Mouse (Mus musculus) neural tube, embryonic 13.5 days (tissue): ENCODE measurements around the gene Klhl42. TPM values are rescaled to one million over a fixed set of nuclear protein-coding genes. Genes with fewer than 3 reads are reported as not detected.

Source experiments
- ATAC-seq: fragments of 200-750 bp; cut with Nextera tagmentation; 2 replicates; pipeline ENCODE4 v1.8.0; 2017; ENCODE audit warnings: low read depth, mild to moderate bottlenecking, moderate TSS enrichment, moderate library complexity
- H3K27ac ChIP-seq: fragments of 300-500 bp; sonication (generic); replicated peaks from 2 replicates; pipeline ENCODE4 v1.5.1; 2015; ENCODE audit warnings: moderate library complexity, mild to moderate bottlenecking, inconsistent platforms
- H3K27me3 ChIP-seq: fragments of 300-500 bp; sonication (generic); 2 replicates; pipeline ENCODE4 v1.6.1; 2015; ENCODE audit warnings: mild to moderate bottlenecking, inconsistent platforms
- H3K36me3 ChIP-seq: fragments of 300-500 bp; sonication (generic); 2 replicates; pipeline ENCODE4 v1.6.1; 2015; ENCODE audit warnings: mild to moderate bottlenecking, inconsistent platforms
- H3K4me1 ChIP-seq: fragments of 300-500 bp; sonication (generic); replicated peaks from 2 replicates; pipeline ENCODE4 v1.6.1; 2015; ENCODE audit warnings: inconsistent platforms
- H3K4me2 ChIP-seq: fragments of 300-500 bp; sonication (generic); 2 replicates; pipeline ENCODE4 v1.6.1; 2015; ENCODE audit warnings: inconsistent platforms, mild to moderate bottlenecking, moderate library complexity
- H3K4me3 ChIP-seq: fragments of 300-500 bp; sonication (generic); 2 replicates; pipeline ENCODE4 v1.5.1; 2015; ENCODE audit warnings: mild to moderate bottlenecking, inconsistent platforms
- H3K9ac ChIP-seq: fragments of 300-500 bp; sonication (generic); 2 replicates; pipeline ENCODE4 v1.6.1; 2015; ENCODE audit warnings: moderate library complexity, mild to moderate bottlenecking, inconsistent platforms
- H3K9me3 ChIP-seq: fragments of 300-500 bp; sonication (generic); 2 replicates; pipeline ENCODE4 v1.6.1; 2016; ENCODE audit warnings: inconsistent platforms
- WGBS: fragments of 180-500 bp; shearing (Covaris S2); methylation state at CpG from one replicate; pipeline ENCODE4 v1.1.7; 2015; 5-methylcytosine and 5-hydroxymethylcytosine counted together
- polyA plus RNA-seq: library from polyadenylated mRNA; unstranded; fragments of >200 nt; fragmentation: Nextera tagmentation; extraction: Ambion mirVana; gene quantifications from 2 replicates; pipeline ENCODE4 v1.2.1, GENCODE M21; 2015

The Klhl42 gene
- polyA plus RNA-seq: 5.6 and 7.6 TPM in 2 replicates

DNA sequence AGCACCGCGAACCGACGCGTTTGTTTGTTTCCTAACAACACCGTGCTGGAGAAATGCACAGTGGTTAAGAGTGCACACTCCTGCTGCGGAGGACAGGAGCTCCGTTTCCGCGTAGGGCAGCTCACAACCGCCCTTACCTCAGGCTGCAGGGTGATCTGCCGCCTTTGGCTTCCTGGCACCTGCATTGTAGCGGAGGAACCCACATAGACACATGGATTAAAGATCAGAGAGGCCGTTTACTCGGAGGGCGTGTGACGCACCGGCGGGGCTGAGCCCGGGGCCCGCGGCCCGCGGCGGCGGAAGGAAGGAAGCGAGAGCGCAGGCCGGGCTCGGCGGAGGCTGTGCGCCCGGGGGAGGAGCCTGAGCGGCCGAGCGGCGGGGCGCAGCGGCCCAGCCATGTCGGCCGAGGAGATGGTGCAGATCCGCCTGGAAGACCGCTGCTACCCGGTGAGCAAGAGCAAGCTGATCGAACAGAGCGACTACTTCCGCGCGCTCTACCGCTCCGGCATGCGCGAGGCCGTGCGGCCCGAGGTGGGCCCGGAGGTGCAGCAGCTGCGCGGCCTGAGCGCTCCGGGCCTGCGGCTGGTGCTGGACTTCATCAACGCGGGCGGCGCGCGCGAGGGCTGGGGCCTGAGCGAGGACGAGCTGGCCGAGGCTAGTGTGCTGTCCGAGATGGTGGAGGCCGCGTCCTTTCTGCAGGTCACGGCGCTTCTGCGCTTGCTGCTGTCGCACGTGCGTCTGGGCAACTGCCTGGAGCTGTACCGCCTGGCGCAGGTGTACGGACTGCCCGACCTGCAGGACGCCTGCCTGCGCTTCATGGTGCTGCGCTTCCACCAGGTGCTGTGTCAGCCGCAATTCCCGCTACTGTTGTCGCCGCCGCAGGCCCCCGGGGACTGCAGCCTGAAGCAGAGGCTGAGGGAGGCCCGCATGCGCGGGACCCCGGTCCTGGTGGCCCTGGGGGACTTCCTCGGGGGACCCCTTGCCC lies at the start of gene Klhl42:
Gene Klhl42, plus strand, starts transcription at position 244 of the 985 bp plus-strand sequence.
- Histone ChIP-seq H3K27ac (peak within 1 kb of the TSS; percentile 92), H3K9me3 (no peaks in the 10 kb centered on the region), H3K4me3 (peak within 1 kb of the TSS; percentile 87), H3K27me3 (peaks cover 9% of the 10 kb centered on the region), H3K4me1 (peaks cover 54% of the 10 kb centered on the region), H3K4me2 (peak within 1 kb of the TSS; percentile 97), H3K36me3 (0 out of 2 replicates have a peak, but pooled peaks cover 9% of the 10 kb centered on the region), H3K9ac (peak within 1 kb of the TSS; percentile 93)
- under 1% methylated on average over 98 of the region's 99 CpGs for WGBS
- peak; percentile 91 for ATAC-seq

DNA sequence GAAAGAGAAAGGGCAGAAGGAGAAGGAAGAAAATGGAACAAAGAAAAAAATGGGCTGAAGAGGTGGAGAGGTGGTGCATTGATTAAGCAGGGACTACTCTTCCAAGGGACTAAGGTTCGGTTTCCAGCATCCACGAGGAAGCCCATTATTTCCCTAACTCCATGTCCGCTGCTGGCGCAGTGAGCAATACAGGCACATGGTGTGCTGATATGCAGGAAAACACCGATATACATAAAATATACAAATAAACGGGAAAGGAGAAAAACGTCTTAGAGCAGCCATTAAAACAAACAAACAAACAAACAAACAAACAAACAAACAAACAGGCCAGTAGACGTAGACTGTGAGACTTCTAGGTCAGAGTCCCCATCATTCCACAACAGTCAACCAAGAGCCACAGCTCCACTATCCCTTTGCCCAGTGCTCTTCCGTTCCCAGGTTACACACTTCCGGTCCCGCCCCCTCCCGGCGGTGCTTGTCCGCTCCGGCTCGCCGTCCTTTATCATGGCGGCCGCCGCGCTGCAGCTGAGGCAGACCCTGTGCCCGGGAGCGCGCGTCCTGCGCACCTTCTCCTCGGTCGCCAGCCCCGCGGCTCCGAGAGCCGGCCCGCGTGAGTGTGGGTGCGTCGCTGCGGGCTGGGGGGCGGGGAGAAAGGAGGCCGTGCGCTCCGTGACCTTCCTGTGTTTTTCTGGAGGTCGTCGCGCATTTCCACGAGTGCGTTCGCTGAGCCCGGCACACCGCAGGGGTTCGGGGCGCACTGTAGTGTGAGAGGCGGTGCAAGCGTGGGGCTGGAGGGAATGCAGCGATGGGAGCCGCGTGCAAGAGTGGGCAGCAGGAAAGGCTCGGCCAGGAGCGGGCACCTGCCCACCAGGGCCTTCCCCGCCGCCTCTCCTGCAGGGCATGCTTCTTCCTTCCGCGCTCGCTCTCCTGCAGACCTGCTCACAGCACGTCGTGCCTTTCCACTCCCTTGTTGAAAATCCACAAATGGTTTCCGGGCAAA lies 48.6 kb upstream of the Klhl42 start, which contains the start of gene Mrps35:
Gene Mrps35, plus strand, starts transcription at position 474 of the 1,000 bp plus-strand sequence.
- H3K4me2 ChIP-seq: peak within 1 kb of the TSS; percentile 77
- peak within 1 kb of the TSS; percentile 93 for H3K4me3 ChIP-seq
- H3K27ac ChIP-seq: peak within 1 kb of the TSS; percentile 92
- WGBS: 3% methylated on average over 66 of the region's 66 CpGs
- H3K36me3 ChIP-seq: peaks cover 16% of the 10 kb centered on the region
- peaks cover 10% of the 10 kb centered on the region for H3K27me3 ChIP-seq
- H3K9ac ChIP-seq: peak within 1 kb of the TSS; percentile 92
- H3K9me3 ChIP-seq: no peaks in the 10 kb centered on the region
- H3K4me1 ChIP-seq: peaks cover 28% of the 10 kb centered on the region
- peak; percentile 99 for ATAC-seq

GRCm38 (mm10) chr6:147043633-147044032 lies 47.5 kb upstream of the Klhl42 start:
- WGBS: 62% methylated on average over 7 of the region's 7 CpGs
- Histone ChIP-seq H3K4me3 (peak overlapping the region; percentile 93), H3K27ac (no peak overlapping the region), H3K4me2 (peak overlapping the region; percentile 77), H3K9ac (peak overlapping the region; percentile 92), H3K4me1 (peaks cover 28% of the 10 kb centered on the region), H3K36me3 (peaks cover 27% of the 10 kb centered on the region), H3K9me3 (no peaks in the 10 kb centered on the region), H3K27me3 (peaks cover 10% of the 10 kb centered on the region)
- ATAC-seq: no peak

- Histone ChIP-seq H3K4me2 (no peak overlapping the region), H3K9me3 (no peaks in the 10 kb centered on the region), H3K27ac (no peak overlapping the region), H3K9ac (no peak overlapping the region), H3K27me3 (no peaks in the 10 kb centered on the region), H3K4me1 (peaks cover 8% of the 10 kb centered on the region), H3K36me3 (peaks cover 75% of the 10 kb centered on the region), H3K4me3 (no peak overlapping the region)
- ATAC-seq: no peak
- whole genome bisulfite sequencing: 96% methylated on average over 13 of the region's 13 CpGs
Measured at GRCm38 (mm10) chr6:147049239-147049805, 41.9 kb upstream of the Klhl42 start.

GRCm38 (mm10) chr6:147051666-147052065 lies 39.5 kb upstream of the Klhl42 start:
- ATAC-seq: no peak
- Histone ChIP-seq H3K4me2 (no peak overlapping the region), H3K4me3 (no peak overlapping the region), H3K9ac (no peak overlapping the region), H3K27me3 (no peaks in the 10 kb centered on the region), H3K9me3 (no peaks in the 10 kb centered on the region), H3K27ac (no peak overlapping the region), H3K36me3 (peaks cover 91% of the 10 kb centered on the region), H3K4me1 (no peaks in the 10 kb centered on the region)
- WGBS: 93% methylated on average over 8 of the region's 8 CpGs

GRCm38 (mm10) chr6:147052440-147052839 lies 38.7 kb upstream of the Klhl42 start:
- H3K36me3 ChIP-seq: peaks cover 91% of the 10 kb centered on the region
- H3K27ac ChIP-seq: no peak overlapping the region
- 94% methylated on average over 9 of the region's 9 CpGs for WGBS
- no peaks in the 10 kb centered on the region for H3K9me3 ChIP-seq
- no peaks in the 10 kb centered on the region for H3K4me1 ChIP-seq
- H3K27me3 ChIP-seq: no peaks in the 10 kb centered on the region
- no peak overlapping the region for H3K4me2 ChIP-seq
- ATAC-seq: no peak
- H3K9ac ChIP-seq: no peak overlapping the region
- no peak overlapping the region for H3K4me3 ChIP-seq

DNA sequence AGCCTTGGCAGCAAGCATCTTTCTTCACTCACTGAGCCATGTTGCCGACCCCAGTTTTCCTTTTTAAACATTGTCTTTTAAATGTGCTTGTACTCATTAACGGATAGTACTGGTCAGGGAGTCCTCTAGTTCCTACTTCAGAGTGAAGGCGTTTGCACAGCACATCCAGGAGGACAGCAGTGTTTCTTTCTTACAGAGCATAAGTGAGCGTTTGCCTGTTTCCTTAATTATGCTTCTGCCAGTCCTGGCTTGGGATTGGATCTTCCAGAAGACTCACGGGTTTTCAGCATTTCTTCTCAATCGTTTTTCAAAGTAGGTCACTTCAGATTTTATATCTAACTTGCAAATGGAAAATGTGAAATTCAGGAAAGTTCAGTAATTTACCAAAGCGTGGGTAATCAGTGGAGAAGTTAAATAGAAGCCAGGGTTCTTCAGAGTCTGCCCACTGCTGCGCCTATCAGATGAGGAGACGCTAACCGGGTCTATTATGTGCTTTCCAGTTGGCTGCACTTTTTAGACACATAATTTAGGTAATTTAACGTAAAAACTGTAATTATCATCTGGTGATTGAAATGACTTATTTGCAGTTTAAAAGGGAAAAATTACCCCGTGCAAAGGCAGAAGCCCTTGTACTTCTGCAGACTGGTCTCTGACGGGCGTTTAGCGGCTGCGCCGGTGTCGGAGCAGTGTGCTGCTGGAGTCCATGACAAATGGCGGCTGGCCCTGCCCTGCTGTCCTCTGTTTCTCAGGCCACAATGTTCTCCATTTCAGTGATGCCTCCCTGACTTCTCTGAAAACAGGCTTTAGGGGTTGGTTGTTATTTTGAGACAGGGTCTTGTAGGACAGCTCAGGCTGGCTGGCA lies 37.2 kb upstream of the Klhl42 start:
- H3K4me1 ChIP-seq: no peaks in the 10 kb centered on the region
- no peaks in the 10 kb centered on the region for H3K9me3 ChIP-seq
- no peaks in the 10 kb centered on the region for H3K27me3 ChIP-seq
- peaks cover 86% of the 10 kb centered on the region for H3K36me3 ChIP-seq
- H3K9ac ChIP-seq: no peak overlapping the region
- no peak overlapping the region for H3K4me3 ChIP-seq
- 86% methylated on average over 19 of the region's 19 CpGs for WGBS
- no peak for ATAC-seq
- H3K4me2 ChIP-seq: no peak overlapping the region
- no peak overlapping the region for H3K27ac ChIP-seq

DNA sequence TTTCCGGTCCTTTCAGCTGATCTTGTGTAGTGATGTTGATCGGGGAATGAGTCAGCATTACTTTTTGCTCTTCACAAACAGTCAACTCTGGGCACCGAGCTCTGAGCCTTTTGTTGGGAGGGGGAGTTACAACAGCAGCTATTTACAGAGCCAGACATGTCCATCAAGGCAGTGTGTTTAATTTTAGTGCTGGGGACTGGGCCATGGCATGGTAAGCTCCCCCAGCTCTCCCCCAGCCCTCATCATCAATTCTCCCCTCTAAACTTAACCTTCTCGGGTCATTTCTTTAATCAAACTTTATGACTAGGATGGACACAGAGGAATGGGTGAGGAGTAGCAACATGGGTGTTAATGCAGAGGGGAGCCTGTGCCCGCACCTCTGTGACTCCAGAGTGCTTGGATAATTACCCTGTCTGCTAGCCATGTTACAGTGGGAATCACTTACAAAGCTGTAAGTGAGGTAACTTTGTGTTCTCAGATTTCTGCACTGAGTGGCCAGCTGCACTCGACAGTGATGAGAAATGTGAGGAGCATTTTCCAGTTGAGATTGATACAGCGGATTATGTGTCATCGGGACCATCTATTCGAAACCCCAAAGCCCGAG lies 35.7 kb upstream of the Klhl42 start:
- peaks cover 79% of the 10 kb centered on the region for H3K36me3 ChIP-seq
- no peak overlapping the region for H3K4me3 ChIP-seq
- H3K9ac ChIP-seq: no peak overlapping the region
- WGBS: 88% methylated on average over 10 of the region's 10 CpGs
- ATAC-seq: no peak
- no peaks in the 10 kb centered on the region for H3K9me3 ChIP-seq
- H3K4me2 ChIP-seq: no peak overlapping the region
- H3K4me1 ChIP-seq: no peaks in the 10 kb centered on the region
- no peak overlapping the region for H3K27ac ChIP-seq
- no peaks in the 10 kb centered on the region for H3K27me3 ChIP-seq

- 73% methylated on average over 7 of the region's 7 CpGs for WGBS
- H3K27ac ChIP-seq: no peak overlapping the region
- H3K27me3 ChIP-seq: no peaks in the 10 kb centered on the region
- H3K9ac ChIP-seq: no peak overlapping the region
- H3K9me3 ChIP-seq: no peaks in the 10 kb centered on the region
- peaks cover 19% of the 10 kb centered on the region for H3K4me1 ChIP-seq
- ATAC-seq: no peak
- H3K4me2 ChIP-seq: no peak overlapping the region
- peaks cover 67% of the 10 kb centered on the region for H3K36me3 ChIP-seq
- no peak overlapping the region for H3K4me3 ChIP-seq
Measured at GRCm38 (mm10) chr6:147059326-147059725, 31.9 kb upstream of the Klhl42 start.

DNA sequence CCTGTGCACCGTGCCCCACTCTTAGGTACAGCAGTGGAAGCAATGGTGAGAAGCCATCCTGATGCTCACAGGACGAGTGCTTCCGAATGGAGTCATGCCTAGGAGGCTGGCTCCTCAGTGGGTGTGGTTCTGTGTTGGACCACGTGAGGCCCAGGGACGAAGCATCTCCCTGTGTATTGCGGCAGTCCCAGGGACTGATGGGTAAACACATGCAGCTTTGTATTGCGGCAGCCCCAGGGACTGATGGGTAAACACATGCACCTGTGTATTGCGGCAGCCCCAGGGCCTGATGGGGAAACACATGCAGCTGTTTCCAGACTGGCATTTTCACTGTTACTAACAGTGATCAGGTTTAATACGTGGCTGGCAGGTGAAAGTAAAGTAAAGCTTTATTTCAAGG lies 29.5 kb upstream of the Klhl42 start:
- no peaks in the 10 kb centered on the region for H3K27me3 ChIP-seq
- peak; percentile 96 for ATAC-seq
- peak overlapping the region; percentile 30; the same call in 1 of the 2 replicates for H3K4me2 ChIP-seq
- 61% methylated on average over 9 of the region's 9 CpGs for WGBS
- no peaks in the 10 kb centered on the region for H3K9me3 ChIP-seq
- H3K4me1 ChIP-seq: peaks cover 19% of the 10 kb centered on the region
- H3K36me3 ChIP-seq: peaks cover 57% of the 10 kb centered on the region
- H3K27ac ChIP-seq: peak overlapping the region; percentile 61
- H3K9ac ChIP-seq: no peak overlapping the region
- H3K4me3 ChIP-seq: no peak overlapping the region
